ENCODE assay signal across 16 mouse cellular contexts in the genomic region with DNA sequence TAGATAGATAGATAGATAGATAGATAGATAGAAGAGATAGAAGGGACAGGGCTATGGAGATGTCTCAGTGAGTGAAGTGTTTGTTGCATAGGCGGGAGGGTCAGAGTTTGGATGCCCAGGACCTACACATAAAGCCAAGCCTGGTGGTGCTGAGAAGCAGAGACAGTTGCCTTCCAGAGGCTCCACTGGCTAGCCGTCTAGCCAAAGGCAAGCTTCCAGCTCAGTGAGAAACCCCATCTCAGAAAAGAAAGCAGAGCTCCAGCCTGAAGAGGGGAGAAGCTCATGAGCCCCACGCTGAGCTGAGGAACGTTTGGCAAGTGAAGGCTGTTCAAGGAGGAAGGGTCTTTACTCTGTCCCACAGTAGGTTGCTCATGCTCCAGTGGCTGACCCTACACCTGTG.
"Had no signal": no experiment of that assay in that cellular context is flagged by ENCODE, and none has a peak within 500 bp of the region (broad histone marks: within the 10 kb centered on the region; RNA-seq: fewer than 3 reads in every experiment).

No protein-coding gene starts in this region.

- H3K27ac ChIP-seq: neural tube, embryonic 13.5 days; neural tube, embryonic 15.5 days; stomach, embryonic 15.5 days; stomach, postnatal 0 days had no signal

- DNase-seq: retina, postnatal 1 day; right cerebral cortex, adult 18-20 months; right cerebral cortex, postnatal 14 days; right cerebral cortex, postnatal 25 days; right cerebral cortex, postnatal 4 days; spleen, adult 18-20 months; thymus, adult 18-20 months; thymus, adult 2 months; thymus, postnatal 14 days; thymus, postnatal 25 days; thymus, postnatal 36 days; thymus, postnatal 4 days had no signal

- H3K4me3 ChIP-seq: neural tube, embryonic 13.5 days; neural tube, embryonic 15.5 days; stomach, embryonic 15.5 days had no signal
